Mouse (Mus musculus) kidney, adult 11 months (tissue): ENCODE data around the gene Adgrl3.

Source experiments
- DNase-seq: peaks from one replicate; pipeline ENCODE4 v3.0.0; 2022

Adgrl3 gene

GRCm38 (mm10) chr5:81077031-81077430 lies 57.1 kb downstream of the Adgrl3 start:
- no peak for DNase-seq

DNA sequence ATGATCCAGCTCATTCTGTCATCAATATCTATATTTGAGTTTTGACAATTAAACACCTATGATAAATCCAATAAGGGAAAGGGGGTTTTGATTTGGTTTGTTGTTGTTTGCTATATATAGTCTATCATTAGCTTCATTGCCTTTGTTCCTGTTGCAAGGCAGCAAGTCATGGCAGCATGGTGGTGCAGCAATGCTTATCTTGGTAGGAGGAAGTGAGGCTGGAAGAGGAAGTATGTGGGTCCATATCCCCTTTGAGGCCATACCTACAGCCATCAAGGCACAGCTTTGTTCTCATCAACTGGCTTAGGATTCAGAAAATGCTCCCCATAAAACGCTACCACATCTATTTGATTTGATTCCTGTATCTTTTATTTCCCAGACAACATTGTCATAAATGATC lies 58.1 kb downstream of the Adgrl3 start:
- no peak for DNase-seq

- no peak for DNase-seq
These were observed 63.9 kb downstream of the Adgrl3 start for GRCm38 (mm10) chr5:81083698-81084360.

- DNase-seq, result no peak
These were observed 65.2 kb downstream of the Adgrl3 start for GRCm38 (mm10) chr5:81085152-81085551.

GRCm38 (mm10) chr5:81088667-81089066 lies 68.7 kb downstream of the Adgrl3 start:
- no peak for DNase-seq

DNA sequence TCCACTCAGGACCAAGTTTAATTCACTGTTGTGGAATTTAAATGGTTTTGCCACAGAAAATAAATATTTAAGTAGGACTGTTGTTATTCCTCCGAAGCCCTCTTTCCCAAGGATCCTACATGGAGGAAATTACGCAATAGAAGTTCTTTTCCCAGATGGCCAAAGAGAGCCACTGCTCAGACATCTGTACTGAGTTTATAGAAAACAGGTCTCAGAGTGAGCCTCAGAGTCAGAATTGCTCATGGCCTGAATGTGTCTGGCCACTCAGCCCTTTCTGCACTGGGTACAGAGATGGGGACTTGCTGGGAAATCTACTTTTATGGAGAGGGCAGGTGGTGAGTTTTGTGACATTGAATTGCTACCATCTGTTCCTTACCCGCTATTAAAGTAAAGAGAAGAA lies 74.7 kb downstream of the Adgrl3 start:
- DNase-seq, result no peak

GRCm38 (mm10) chr5:81097131-81097530 lies 77.2 kb downstream of the Adgrl3 start:
- DNase-seq, result no peak

- DNase-seq, result no peak
These were observed 87.5 kb downstream of the Adgrl3 start for GRCm38 (mm10) chr5:81107431-81107830.

DNA sequence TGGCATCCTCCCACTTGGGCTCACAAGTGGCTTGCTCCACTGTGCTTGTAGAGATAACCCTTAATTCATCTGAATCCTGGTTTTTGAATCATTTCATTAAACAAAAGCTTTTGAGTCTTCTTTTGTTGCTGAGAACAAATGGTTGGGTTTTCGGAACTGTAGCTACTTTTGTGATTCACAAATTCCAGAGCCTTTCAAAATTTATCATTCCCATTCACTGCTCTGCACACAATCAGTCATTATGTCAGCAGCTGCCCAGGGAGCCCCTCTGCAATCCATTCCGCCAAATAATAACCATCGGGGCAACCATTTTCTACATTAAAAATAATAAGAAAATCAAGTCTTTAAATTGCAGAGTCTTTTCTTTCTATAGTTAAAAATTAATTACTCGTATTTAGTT lies 104.5 kb downstream of the Adgrl3 start:
- DNase-seq, result no peak

DNA sequence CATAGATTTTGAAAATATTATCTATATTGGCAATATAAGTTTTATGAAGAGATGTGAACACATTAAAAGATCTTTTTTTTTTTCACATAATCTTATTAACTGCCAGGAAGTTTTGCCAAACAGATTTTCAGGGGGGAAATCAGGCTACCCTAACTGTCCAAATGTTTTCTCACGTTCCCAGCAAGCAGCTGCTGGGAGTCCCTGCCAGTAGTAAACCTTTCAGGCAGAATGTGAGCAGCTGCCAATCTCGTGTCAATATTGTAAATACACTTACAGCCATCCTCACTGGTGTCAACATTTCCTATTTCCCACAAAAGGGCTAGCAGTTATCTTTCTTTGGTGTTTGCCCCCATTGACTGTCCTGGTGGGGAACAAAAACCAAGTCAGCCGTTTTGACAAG lies 107.7 kb downstream of the Adgrl3 start:
- DNase-seq, result no peak

DNA sequence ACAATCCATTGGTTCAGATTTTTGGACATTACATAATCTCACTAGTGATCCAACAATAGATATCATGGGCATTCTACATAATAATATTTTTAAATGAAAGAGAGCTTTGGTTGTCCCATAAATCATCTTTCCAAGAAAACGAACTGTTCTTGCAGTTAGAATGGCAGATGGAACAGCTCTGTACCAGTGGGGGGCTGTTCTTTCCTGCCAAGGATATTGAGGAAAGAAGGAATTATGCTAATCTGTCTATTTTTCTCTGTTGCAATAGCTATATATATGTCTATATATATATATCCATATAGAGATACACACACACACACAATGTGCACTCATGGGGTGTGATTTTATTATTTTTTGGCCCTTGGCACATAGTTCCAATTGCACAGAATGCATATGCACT lies 116.5 kb downstream of the Adgrl3 start:
- DNase-seq, result no peak

DNA sequence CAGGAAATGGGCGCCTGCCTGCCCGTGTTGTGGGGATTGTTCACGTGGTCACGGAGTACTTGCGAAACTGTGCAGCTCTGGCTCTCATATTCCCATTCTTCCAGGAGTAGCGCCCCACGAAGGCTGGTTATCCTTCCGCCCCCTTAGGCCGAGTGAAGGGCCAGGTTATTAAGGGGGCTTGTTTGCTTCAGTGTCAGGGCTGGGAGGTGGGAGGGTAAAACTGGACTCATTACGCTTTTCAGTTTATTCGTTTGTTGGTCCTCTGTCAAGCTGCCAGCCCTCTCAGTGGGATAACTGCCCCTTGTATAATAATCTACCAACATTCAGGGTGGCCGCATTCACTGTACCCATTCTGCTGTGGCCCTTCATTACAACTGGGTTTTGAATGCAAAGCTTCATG lies 135.9 kb downstream of the Adgrl3 start:
- DNase-seq, result no peak

DNA sequence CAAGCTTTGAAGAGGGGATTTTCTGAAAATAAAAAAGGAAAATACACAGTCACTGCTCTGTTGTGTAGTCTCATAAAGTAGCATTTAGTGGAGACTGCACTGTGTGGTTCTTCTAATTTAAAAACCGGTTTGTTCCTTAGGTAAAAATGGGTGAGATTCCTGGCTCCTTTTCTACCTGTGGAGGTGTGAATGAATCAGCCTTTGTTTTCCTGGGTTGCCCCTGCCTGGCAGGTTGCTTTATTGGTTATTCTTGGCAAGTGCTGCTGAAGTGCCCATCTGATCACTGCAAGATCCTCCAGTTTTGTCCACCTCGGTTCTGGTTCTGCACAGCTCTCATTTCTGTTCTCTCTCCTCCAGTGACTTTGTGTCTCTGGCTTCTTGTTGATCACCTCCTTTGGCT lies 136.3 kb downstream of the Adgrl3 start:
- no peak for DNase-seq

DNA sequence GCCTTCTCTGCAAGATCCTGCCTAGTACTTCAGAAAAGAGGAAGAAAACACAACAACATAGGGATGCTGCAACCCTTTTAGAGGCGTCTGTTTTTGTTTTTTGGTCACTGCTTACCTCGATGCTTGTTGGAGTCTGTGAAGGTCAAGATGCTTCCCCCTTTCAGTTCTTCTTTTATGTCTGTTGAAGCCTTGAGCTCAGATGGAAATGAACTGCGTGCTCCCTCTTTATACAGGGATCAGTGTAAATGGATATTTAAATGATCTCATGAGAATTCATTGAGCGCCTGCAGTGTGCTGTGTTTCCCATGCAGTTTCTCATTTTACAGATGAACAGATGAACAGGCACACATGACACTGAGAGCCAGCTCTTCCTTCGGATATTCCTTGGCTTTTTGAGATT lies 136.9 kb downstream of the Adgrl3 start:
- DNase-seq, result no peak

DNA sequence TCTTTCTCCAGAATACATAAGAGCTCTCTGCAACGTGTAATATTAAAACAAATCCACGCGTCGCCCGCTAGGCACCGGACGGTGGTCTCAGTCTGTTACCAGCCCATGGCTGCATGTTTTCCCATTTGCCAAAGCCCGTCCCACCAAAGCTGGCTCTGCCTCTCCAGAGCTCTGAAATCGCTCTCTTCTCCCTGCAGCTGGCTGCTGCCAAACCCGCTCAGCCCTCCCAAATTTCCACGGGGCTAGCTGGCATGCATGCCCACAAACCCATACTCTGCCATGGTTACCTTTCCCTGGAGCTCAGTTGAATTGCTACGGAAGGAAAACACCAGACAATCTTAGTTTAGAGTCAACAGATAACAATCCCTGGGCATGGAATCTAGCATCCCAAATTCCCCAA lies 139.1 kb downstream of the Adgrl3 start:
- DNase-seq, result no peak

- no peak for DNase-seq
These were observed 140.5 kb downstream of the Adgrl3 start for GRCm38 (mm10) chr5:81160431-81160830.

GRCm38 (mm10) chr5:81188871-81189485 lies 169.0 kb downstream of the Adgrl3 start:
- no peak for DNase-seq

GRCm38 (mm10) chr5:81200354-81200753 lies 180.4 kb downstream of the Adgrl3 start:
- DNase-seq, result no peak

GRCm38 (mm10) chr5:81201885-81202284 lies 181.9 kb downstream of the Adgrl3 start:
- no peak for DNase-seq

DNA sequence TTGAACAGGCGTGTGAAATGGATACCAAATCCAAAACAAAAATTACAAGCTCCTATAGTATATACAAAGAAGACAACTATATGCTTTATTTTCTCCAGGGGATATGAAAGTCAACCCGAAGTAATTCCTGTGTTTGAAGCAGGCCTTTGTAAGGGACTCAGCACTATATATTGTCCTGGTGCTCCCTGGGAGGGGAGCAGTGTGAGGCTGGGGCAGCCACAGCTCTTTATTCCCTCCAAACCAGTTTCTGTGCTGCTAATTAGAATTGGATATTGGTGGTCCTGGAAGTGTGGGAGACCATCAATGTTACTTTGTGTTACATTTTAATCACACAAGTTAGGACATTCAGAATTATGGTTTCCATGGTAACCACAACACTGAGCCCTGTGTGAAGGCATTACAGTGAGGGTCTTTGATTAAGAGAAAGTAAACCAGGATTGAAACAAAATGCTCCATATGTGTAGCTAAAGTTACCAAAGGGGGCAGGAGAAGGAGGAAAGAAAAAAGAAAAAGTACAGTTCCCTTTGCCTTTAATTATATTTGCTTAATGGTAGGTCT lies 198.6 kb downstream of the Adgrl3 start:
- DNase-seq, result no peak

GRCm38 (mm10) chr5:81224465-81224864 lies 204.5 kb downstream of the Adgrl3 start:
- no peak for DNase-seq

DNA sequence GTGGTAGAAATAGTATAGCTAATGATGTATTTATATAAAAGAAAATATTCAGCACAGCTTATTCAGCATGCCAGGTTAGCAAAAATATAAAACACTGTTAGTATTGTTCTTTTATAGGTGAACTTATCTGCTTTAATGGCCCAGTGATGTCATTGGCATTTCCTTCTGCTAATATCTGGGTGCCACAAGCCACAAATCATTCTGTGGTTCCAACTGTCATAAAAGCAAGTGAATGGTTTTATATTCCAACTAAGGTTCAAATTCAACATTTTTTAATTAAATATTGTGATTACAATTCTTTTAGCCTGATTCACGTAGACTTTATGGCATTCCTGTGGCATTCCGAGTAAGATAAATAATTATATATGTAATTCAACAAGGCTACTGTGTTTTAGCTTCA lies 205.5 kb downstream of the Adgrl3 start:
- no peak for DNase-seq

DNA sequence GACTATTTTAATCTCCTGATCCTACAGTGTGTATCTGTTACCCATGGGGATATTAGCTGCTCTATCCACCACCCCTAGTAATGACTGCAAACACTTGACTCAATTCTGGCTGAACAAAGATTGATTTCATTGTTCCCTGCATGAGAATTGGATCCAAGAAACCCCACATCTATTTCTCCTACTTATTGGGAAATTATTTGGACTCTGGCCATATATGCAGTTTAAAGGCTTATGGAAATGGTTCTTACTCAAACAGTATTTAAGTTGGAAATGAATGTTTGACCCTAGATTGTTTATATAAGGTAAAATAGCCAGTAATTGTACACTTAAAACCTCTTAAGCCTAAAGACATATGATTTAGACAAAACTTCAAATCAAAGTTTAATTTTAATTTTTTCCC lies 207.3 kb downstream of the Adgrl3 start:
- no peak for DNase-seq

DNA sequence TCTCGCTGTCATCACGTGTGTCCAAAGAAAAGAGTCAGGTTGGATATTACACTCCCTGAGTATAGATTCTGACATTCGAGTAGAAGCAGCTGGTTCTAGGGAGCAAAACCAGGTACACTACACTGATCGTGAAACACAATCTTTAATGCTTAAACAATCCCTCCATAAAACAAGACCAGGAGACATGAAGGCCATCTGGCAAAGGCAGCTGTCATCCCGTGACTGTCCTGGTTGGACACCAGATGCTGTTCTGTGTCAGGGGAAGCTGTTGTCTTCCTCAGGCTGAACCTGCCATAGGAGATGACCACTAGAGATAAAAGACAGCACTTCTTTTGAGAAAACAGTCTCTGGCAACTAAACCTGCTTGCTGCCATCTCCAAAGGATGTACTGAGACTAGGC lies 228.8 kb downstream of the Adgrl3 start:
- DNase-seq, result no peak

DNA sequence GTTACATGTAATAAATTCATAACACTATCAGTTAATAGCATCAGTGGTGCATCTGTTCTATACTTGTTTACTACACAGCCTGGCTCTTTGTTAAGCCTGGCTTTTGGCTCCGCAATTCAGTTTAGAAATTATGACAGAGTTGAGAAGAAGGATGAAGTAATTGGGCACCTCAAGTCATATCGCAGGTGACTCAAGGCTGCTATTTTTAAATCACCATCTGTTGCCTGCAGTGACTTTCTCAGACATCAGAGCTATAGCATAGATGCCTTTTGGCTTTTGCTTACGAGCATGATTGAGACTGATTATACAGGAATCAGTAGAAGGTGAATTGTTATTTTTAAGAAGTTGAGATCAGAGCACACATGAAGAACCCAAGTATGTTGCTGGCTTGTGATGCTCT lies 236.2 kb downstream of the Adgrl3 start:
- DNase-seq, result no peak
